Mouse (Mus musculus): Measurements from ENCODE around the gene Olfr1079. TPM values are rescaled to one million over a fixed set of nuclear protein-coding genes. Genes with fewer than 3 reads are reported as not detected.
"Not testable (repeated sequence)": the region's sequence is repeated elsewhere in the genome, so short reads cannot be mapped to it uniquely, and the experiment has no call there.

The Olfr1079 gene
- not detected in 2 replicates for polyA plus RNA-seq (2012)

DNA sequence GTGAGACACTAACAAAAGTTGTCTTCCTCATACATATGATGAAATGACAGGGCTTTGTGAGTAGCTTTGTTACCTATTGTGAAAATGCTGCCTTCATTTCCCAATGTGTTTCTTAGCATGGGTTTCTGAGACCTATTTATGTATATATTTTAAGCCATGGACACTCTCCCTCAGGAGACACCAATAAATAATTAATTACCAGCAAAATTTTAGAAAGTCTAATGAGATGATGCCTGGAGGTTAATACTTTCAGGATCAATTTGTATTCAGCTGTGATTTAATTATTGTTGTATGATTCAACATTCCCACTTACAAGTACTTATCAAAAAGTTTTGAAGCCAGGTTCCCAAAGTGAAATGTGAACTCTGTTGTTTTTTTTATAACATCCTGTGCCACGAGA lies at the start of gene Olfr1079:
TSS of gene Olfr1079 (minus strand) at position 101 of the 400 bp plus-strand sequence.
- no peak within 1 kb of the TSS for H3K4me3 ChIP-seq (replicated peaks)
- H3K4me1 ChIP-seq (ENCODE audit: control insufficient read depth): no peaks in the 10 kb centered on the region
- TF ChIP-seq GATA1 (IDR thresholded peaks at IDR 0.05; ENCODE audit: low read length) (no peak), TAL1 (IDR thresholded peaks at IDR 0.05; ENCODE audit: low read length) (no peak)
- H3K27me3 ChIP-seq (ENCODE audit: control insufficient read depth): no peaks in the 10 kb centered on the region
- H3K9me3 ChIP-seq (ENCODE audit: control insufficient read depth, low read length): no peaks in the 10 kb centered on the region
- H3K36me3 ChIP-seq (ENCODE audit: control insufficient read depth): no peaks in the 10 kb centered on the region

DNA sequence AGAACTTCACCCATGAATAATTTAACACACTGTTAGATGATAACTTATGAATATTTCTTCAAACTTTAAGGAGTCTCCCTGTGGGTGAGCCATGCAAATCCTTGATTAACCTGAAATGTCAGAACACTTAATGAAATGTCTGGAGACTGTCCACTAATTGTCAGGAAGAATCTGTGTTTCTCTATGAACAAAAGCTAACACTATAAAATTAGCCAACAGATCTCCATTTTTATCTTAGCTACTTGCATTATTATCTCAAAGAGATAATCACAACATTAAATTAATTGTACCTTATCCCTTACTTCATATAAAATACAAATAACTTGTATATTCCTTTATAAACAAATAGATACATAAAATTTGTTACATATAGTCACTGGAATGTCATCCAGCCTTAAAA lies 15.9 kb upstream of the Olfr1079 start, which contains the start of gene Olfr1080:
TSS of gene Olfr1080 (minus strand) at position 101 of the 400 bp plus-strand sequence.
- H3K4me1 ChIP-seq (ENCODE audit: control insufficient read depth); H3K36me3 ChIP-seq (ENCODE audit: control insufficient read depth); H3K27me3 ChIP-seq (ENCODE audit: control insufficient read depth); H3K9me3 ChIP-seq (ENCODE audit: control insufficient read depth, low read length); H3K4me3 ChIP-seq (replicated peaks): not testable (repeated sequence)

- no peaks in the 10 kb centered on the region for H3K27me3 ChIP-seq (ENCODE audit: control insufficient read depth)
- H3K4me1 ChIP-seq (ENCODE audit: control insufficient read depth): no peaks in the 10 kb centered on the region
- no peak overlapping the region for H3K4me3 ChIP-seq (replicated peaks)
- TF ChIP-seq TAL1 (IDR thresholded peaks at IDR 0.05; ENCODE audit: low read length): no peak
- TF ChIP-seq GATA1 (IDR thresholded peaks at IDR 0.05; ENCODE audit: low read length): no peak
- no peaks in the 10 kb centered on the region for H3K36me3 ChIP-seq (ENCODE audit: control insufficient read depth)
- H3K9me3 ChIP-seq (ENCODE audit: control insufficient read depth, low read length): peaks cover 5% of the 10 kb centered on the region; the same call in 1 of the 2 replicates
These were observed 11.3 kb downstream of the Olfr1079 start for GRCm38 (mm10) chr2:86530991-86531390.

GRCm38 (mm10) chr2:86508161-86508560 lies 34.1 kb downstream of the Olfr1079 start, which contains the start of gene Olfr1076:
Olfr1076 (plus strand) TSS chr2:86508461.
- Histone ChIP-seq H3K4me1 (ENCODE audit: control insufficient read depth) (no peaks in the 10 kb centered on the region), H3K9me3 (ENCODE audit: control insufficient read depth, low read length) (no peaks in the 10 kb centered on the region), H3K36me3 (ENCODE audit: control insufficient read depth) (no peaks in the 10 kb centered on the region), H3K4me3 (replicated peaks) (no peak within 1 kb of the TSS), H3K27me3 (ENCODE audit: control insufficient read depth) (no peaks in the 10 kb centered on the region)
- TF ChIP-seq GATA1 (IDR thresholded peaks at IDR 0.05; ENCODE audit: low read length): no peak
- TF ChIP-seq TAL1 (IDR thresholded peaks at IDR 0.05; ENCODE audit: low read length): no peak

GRCm38 (mm10) chr2:86487286-86487685 lies 55.0 kb downstream of the Olfr1079 start, which contains the start of gene Olfr228:
Olfr228 (minus strand) TSS chr2:86487386.
- Histone ChIP-seq H3K4me3 (replicated peaks) (no peak within 1 kb of the TSS), H3K36me3 (ENCODE audit: control insufficient read depth) (no peaks in the 10 kb centered on the region), H3K9me3 (ENCODE audit: control insufficient read depth, low read length) (no peaks in the 10 kb centered on the region), H3K4me1 (ENCODE audit: control insufficient read depth) (no peaks in the 10 kb centered on the region), H3K27me3 (ENCODE audit: control insufficient read depth) (no peaks in the 10 kb centered on the region)
- TF ChIP-seq TAL1 (IDR thresholded peaks at IDR 0.05; ENCODE audit: low read length): no peak
- TF ChIP-seq GATA1 (IDR thresholded peaks at IDR 0.05; ENCODE audit: low read length): no peak

Other genes starting within 250 kb of the Olfr1079 start
- gene Olfr1053, start 227.2 kb downstream of the Olfr1079 start, polyA plus RNA-seq (2012): not detected in 2 replicates
- not detected in 2 replicates for gene Olfr1054, start 207.0 kb downstream of the Olfr1079 start, polyA plus RNA-seq (2012)
- gene Olfr1055, start 192.2 kb downstream of the Olfr1079 start, polyA plus RNA-seq (2012): not detected in 2 replicates
- gene Olfr1056, start 180.0 kb downstream of the Olfr1079 start, polyA plus RNA-seq (2012): not detected in 2 replicates
- gene Olfr1057, start 164.1 kb downstream of the Olfr1079 start, polyA plus RNA-seq (2012): not detected in 2 replicates
- not detected in 2 replicates for gene Olfr1058, start 153.9 kb downstream of the Olfr1079 start, polyA plus RNA-seq (2012)
- 0.04 TPM in 1 of 2 replicates, not detected in the other for gene Olfr1061, start 128.4 kb downstream of the Olfr1079 start, polyA plus RNA-seq (2012)
- not detected in 2 replicates for gene Olfr1062, start 115.7 kb downstream of the Olfr1079 start, polyA plus RNA-seq (2012)
- gene Olfr1065, start 91.9 kb downstream of the Olfr1079 start, polyA plus RNA-seq (2012): not detected in 2 replicates
- gene Olfr1066, start 86.2 kb downstream of the Olfr1079 start, polyA plus RNA-seq (2012): not detected in 2 replicates
- not detected in 2 replicates for gene Olfr228, start 55.1 kb downstream of the Olfr1079 start, polyA plus RNA-seq (2012)
- gene Olfr1076, start 34.0 kb downstream of the Olfr1079 start, polyA plus RNA-seq (2012): not detected in 2 replicates
- gene Olfr1080, start 15.8 kb upstream of the Olfr1079 start, polyA plus RNA-seq (2012): not detected in 2 replicates
- gene Olfr1082, start 56.5 kb upstream of the Olfr1079 start, polyA plus RNA-seq (2012): not detected in 2 replicates
- gene Olfr1084, start 97.2 kb upstream of the Olfr1079 start, polyA plus RNA-seq (2012): not detected in 2 replicates
- gene Olfr1085, start 119.5 kb upstream of the Olfr1079 start, polyA plus RNA-seq (2012): not detected in 2 replicates
- not detected in 2 replicates for gene Olfr1086, start 137.6 kb upstream of the Olfr1079 start, polyA plus RNA-seq (2012)
- gene Olfr1087, start 155.9 kb upstream of the Olfr1079 start, polyA plus RNA-seq (2012): not detected in 2 replicates
- gene Olfr1089, start 191.2 kb upstream of the Olfr1079 start, polyA plus RNA-seq (2012): not detected in 2 replicates
- not detected in 2 replicates for gene Olfr1090, start 216.5 kb upstream of the Olfr1079 start, polyA plus RNA-seq (2012)
- gene Olfr1093, start 240.0 kb upstream of the Olfr1079 start, polyA plus RNA-seq (2012): not detected in 2 replicates